Mouse (Mus musculus) liver, adult 10 weeks (tissue): ENCODE data around the gene Slc7a8. TPM values are rescaled to one million over a fixed set of nuclear protein-coding genes. Genes with fewer than 3 reads are reported as not detected.

Experiments
- polyA plus RNA-seq: library from polyadenylated mRNA; stranded (reverse); fragments of 350-450 nt; fragmentation: Illumina TruSeq; extraction: RNeasy Lipid Tissue Mini Kit (QIAGEN cat#74804); gene quantifications from one replicate; pipeline ENCODE4 v1.2.3, GENCODE M21; 2014; ENCODE audit warnings: low read depth, low replicate concordance

Gene Slc7a8
- 0.82 TPM for polyA plus RNA-seq

DNA sequence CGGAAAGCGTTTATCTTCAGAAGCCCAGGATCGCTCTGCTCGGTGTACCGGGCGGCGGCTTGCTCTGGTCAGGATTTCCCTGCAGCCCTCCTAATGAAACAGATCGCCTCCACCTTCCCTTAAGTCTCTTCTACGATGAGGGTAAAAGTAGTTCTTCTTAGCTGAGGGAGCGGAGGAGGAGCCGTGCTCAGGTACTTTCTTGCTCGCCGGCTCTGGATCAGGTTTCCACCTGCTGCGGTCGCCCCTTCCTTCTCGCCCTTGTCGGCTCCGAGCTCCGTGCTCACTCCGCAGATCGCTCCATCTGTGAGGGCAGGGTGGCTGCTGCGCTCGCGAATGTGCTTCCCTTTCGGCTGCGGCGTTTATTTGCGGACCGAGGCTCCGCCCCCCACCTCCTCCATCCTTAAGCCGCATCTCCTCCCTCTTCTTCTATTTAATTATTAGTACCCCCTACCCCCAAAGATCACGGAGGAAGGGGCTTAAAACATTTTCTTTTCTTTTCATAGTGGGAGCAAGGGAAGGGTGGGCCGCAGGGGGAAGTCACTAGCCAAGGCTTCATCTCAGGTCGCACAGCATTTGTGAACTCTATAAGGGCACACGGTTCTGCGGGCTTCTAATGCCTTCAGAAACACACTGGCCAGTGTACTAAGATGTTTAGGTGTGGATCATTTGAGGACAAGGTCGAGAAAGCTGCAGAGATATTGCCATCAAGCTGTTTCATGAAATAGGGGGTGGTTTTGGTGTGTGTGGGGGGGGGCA lies at the start of gene Slc7a8:
TSS of gene Slc7a8 (minus strand) at position 337 of the 756 bp plus-strand sequence.

DNA sequence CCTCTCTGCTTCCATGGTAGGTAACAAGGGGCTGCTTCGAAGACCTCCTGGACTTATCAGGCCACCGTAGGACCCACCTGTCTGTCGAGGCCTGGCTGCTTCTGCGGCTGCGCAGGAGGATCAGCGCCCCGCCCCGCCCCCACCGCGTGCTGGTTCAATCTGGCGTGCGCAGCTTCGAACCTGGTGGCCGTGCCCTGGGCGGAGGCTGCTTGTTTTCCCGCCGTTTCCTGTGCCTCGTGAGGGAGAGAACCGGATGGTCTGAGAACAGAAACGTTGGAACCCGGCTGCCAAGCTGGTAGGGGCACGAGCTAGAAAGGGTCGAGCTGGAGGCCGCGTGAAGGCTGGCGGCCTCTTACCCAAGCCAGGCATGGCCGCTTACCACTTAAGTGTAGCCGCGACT lies 32.2 kb upstream of the Slc7a8 start, which contains the start of gene Rnf212b:
TSS of gene Rnf212b (plus strand) at position 151 of the 400 bp plus-strand sequence.

DNA sequence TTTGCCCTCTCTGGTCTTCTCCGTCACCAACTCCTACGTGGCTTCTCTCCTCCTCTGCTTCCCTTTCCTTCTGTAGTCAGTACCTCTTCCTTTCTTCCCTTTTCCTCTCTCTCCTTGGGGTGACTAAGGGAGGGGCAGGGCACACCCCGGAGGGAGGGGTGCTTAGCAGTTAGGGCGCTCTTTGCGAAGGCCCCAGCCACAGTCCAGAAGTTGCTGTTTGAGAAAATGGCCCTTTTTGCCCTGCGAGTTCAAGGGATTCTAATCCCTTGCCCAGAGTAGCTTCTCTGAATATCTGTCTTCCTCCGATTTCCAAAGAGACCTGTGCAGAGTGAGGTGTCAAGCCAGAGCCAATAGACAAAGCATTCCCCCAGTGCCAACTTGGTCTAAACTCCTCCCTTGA lies 69.7 kb downstream of the Slc7a8 start, which contains the start of gene Cebpe:
TSS of gene Cebpe (minus strand) at position 101 of the 400 bp plus-strand sequence.

DNA sequence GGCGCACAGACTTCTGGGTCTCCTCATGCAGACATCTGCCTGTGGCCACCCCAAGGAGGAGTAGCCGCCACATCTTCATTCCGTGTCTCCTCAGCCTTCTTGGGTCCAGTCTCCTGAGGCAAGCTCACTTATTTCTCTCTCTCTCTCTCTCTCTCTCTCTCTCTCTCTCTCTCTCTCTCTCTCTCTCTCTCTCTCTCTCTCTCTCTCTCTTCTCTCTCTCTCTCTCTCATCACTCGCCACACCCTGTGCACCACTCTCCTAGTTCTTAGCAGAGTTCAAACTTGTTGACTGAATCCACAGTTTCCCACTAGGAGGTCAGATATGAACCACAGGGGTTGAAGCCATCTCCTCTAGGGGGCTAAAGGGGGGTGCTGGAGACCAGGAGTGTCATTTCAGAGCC lies 83.0 kb downstream of the Slc7a8 start, which contains the start of gene Gm29776:
TSS of gene Gm29776 (minus strand) at position 101 of the 400 bp plus-strand sequence.

DNA sequence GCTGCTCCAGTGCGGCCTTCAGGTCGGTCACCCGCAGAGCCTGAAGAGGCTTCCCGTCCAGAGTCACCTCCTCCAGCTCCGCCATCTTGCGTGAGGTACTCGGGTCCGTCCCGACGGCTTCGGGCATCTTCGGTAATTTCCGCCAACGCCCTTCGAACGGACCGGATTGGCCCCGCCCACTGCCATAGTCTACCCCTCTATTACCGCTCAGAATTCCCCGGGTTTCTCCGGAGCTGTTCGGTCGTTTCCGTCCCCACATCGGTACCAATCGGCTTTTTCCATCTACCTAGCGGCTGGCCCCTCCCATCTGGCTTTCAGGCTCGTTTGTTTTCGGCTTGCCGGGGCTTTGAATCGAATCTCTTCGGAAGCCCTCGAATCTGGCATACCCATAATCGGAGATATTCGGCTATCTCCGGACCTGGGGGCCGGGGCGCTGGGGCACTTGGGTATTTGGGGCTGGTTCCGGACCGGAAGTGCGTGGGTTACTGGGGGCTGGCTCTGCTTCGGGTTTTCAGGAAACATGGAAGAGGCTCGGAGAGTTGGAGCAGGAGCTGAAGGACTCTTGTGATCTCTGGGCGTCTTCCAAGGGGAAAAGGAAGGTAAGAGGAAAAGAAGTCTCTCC lies 95.1 kb downstream of the Slc7a8 start, which contains the start of gene Acin1:
TSS of gene Acin1 (minus strand) at position 410 of the 622 bp plus-strand sequence.

DNA sequence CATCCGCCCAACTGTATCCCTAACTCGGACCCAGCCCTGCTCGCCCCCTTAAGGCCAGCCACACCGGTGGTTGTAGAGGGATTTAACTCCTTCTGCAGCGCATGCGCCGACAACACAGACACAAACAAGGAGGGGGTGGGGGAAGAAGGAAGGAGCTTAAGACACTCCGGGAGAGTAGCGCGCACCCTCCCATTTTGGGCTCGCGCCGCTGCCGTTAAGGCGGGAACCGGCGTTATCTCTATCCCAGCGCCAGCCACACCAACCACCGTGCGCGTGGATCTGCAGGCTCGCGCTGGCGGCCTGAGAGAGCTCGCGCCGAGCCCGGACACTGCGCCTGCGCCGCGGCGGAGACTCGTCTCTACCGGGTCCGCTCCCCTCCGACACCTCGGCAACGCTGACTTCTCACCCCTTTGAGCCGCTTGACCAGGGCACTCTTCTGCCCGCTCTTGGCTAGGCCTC lies 95.7 kb downstream of the Slc7a8 start, which contains the start of gene 1700123O20Rik:
TSS of gene 1700123O20Rik (plus strand) at position 154 of the 459 bp plus-strand sequence.

Other genes starting within 250 kb of the Slc7a8 start
- gene Haus4, start 227.3 kb downstream of the Slc7a8 start, polyA plus RNA-seq: 2.4 TPM
- gene Ajuba, start 204.4 kb downstream of the Slc7a8 start, polyA plus RNA-seq: 5.1 TPM
- 0.93 TPM for gene 4931414P19Rik, start 176.0 kb downstream of the Slc7a8 start, polyA plus RNA-seq
- gene Psmb5, start 163.9 kb downstream of the Slc7a8 start, polyA plus RNA-seq: 7.7 TPM
- not detected for gene Psmb11, start 160.5 kb downstream of the Slc7a8 start, polyA plus RNA-seq
- not detected for gene Gm17606, start 141.0 kb downstream of the Slc7a8 start, polyA plus RNA-seq
- gene Cdh24, start 140.6 kb downstream of the Slc7a8 start, polyA plus RNA-seq: not detected
- gene 1700123O20Rik, start 95.7 kb downstream of the Slc7a8 start, polyA plus RNA-seq: 13.9 TPM
- 40.7 TPM for gene Acin1, start 95.0 kb downstream of the Slc7a8 start, polyA plus RNA-seq
- not detected for gene Gm29776, start 83.1 kb downstream of the Slc7a8 start, polyA plus RNA-seq
- not detected for gene Cebpe, start 69.8 kb downstream of the Slc7a8 start, polyA plus RNA-seq
- gene Rnf212b, start 32.2 kb upstream of the Slc7a8 start, polyA plus RNA-seq: not detected
- gene Homez, start 89.0 kb upstream of the Slc7a8 start, polyA plus RNA-seq: 3.0 TPM
- 4.6 TPM for gene Ppp1r3e, start 95.6 kb upstream of the Slc7a8 start, polyA plus RNA-seq
- 7.7 TPM for gene Bcl2l2, start 101.4 kb upstream of the Slc7a8 start, polyA plus RNA-seq
- gene Gm20521, start 101.5 kb upstream of the Slc7a8 start, polyA plus RNA-seq: not detected
- 42.0 TPM for gene Pabpn1, start 110.6 kb upstream of the Slc7a8 start, polyA plus RNA-seq
- gene Slc22a17, start 131.2 kb upstream of the Slc7a8 start, polyA plus RNA-seq: not detected
- gene Efs, start 144.2 kb upstream of the Slc7a8 start, polyA plus RNA-seq: not detected
- gene Il25, start 150.7 kb upstream of the Slc7a8 start, polyA plus RNA-seq: not detected
- not detected for gene Cmtm5, start 154.3 kb upstream of the Slc7a8 start, polyA plus RNA-seq
- gene Myh6, start 185.0 kb upstream of the Slc7a8 start, polyA plus RNA-seq: not detected
- not detected for gene Gm17428, start 195.0 kb upstream of the Slc7a8 start, polyA plus RNA-seq
- not detected for gene Myh7, start 212.7 kb upstream of the Slc7a8 start, polyA plus RNA-seq
- 6.7 TPM for gene Ngdn, start 233.5 kb upstream of the Slc7a8 start, polyA plus RNA-seq